Mouse (Mus musculus) liver, adult 2 months (tissue): ENCODE results near the gene Gstk1.

Source experiments
- CTCF ChIP-seq: fragments of 200-500 bp; IDR thresholded peaks from 2 replicates; pipeline ENCODE4 v1.5.1; 2011; ENCODE audit warnings: low read depth, low read length, control low read depth
- POLR2A ChIP-seq: fragments of 200-500 bp; IDR thresholded peaks from 2 replicates; pipeline ENCODE4 v1.6.1; 2011; ENCODE audit warnings: low read length, control low read depth; ENCODE audit not compliant: insufficient read depth; ENCODE audit errors: extremely low read depth

GRCm38 (mm10) chr6:42286448-42286847, 40.7 kb downstream of the Gstk1 start, which contains the start of gene Clcn1:
- no peak for TF ChIP-seq CTCF
- no peak for TF ChIP-seq POLR2A
